Mouse (Mus musculus) liver, postnatal 0 days (tissue): ENCODE results near the gene 4930455H04Rik.

ENCODE experiments used
- CTCF ChIP-seq: sonication (generic); IDR thresholded peaks from 2 replicates; pipeline ENCODE4 v1.5.1; 2016; ENCODE audit warnings: antibody characterized with exemption, low read depth
- EP300 ChIP-seq: IDR thresholded peaks from 2 replicates; pipeline ENCODE4 v1.6.1; 2016; ENCODE audit warnings: antibody characterized with exemption, low read depth, mild to moderate bottlenecking

DNA sequence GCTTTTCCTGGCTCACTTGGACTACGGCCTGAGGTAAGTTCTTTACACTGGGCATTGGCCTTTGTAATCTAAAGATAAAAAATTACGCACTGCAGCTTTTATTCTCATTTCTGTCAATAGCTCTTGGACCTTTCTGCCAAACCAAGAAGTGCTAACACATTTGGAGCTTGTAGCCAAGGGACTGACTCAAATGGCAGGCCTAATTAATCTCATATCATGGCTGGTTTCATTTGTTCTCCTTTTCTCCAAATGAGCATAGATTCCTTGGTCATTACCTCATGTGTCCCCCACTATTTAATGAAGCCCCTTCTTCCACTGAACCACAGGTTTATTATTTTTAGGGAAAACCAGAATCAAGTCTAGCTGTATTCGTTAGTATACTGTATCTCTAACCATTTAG is 20.2 kb downstream of the 4930455H04Rik start:
- TF ChIP-seq CTCF = no peak
- no peak for TF ChIP-seq EP300
